Mouse (Mus musculus) limb, embryonic 14.5 days (tissue): Measurements from ENCODE around the gene Zfp609. TPM values are rescaled to one million over a fixed set of nuclear protein-coding genes. Genes with fewer than 3 reads are reported as not detected.

Experiments
- ATAC-seq: fragments of 200-750 bp; cut with Nextera tagmentation; 2 replicates; pipeline ENCODE4 v1.8.0; 2017; ENCODE audit warnings: low read depth, moderate number of reproducible peaks, moderate TSS enrichment; ENCODE audit not compliant: low FRiP score
- DNase-seq: peaks from one replicate; pipeline ENCODE4 v3.0.0-alpha.2; 2015; ENCODE audit warnings: low spot score
- H3K27ac ChIP-seq: fragments of 300-500 bp; sonication (generic); replicated peaks from 2 replicates; pipeline ENCODE4 v1.5.1; 2014; ENCODE audit warnings: low read depth, mild to moderate bottlenecking, low read length, moderate library complexity, mixed read lengths
- H3K27me3 ChIP-seq: fragments of 300-500 bp; sonication (generic); 2 replicates; pipeline ENCODE4 v1.6.1; 2014; ENCODE audit warnings: low read length, mixed read lengths; ENCODE audit not compliant: control insufficient read depth, insufficient read depth
- H3K36me3 ChIP-seq: fragments of 300-500 bp; sonication (generic); 2 replicates; pipeline ENCODE4 v1.6.1; 2014; ENCODE audit warnings: mild to moderate bottlenecking, low read length, moderate library complexity, mixed read lengths; ENCODE audit not compliant: control insufficient read depth, insufficient read depth
- H3K4me1 ChIP-seq: fragments of 300-500 bp; sonication (generic); 2 replicates; pipeline ENCODE4 v1.6.1; 2014; ENCODE audit warnings: antibody characterized with exemption, low read length, mixed read lengths; ENCODE audit not compliant: control insufficient read depth, insufficient read depth
- H3K4me2 ChIP-seq: fragments of 300-500 bp; sonication (generic); replicated peaks from 2 replicates; pipeline ENCODE4 v1.6.1; 2014; ENCODE audit warnings: low read depth, mild to moderate bottlenecking, low read length, moderate library complexity; ENCODE audit not compliant: severe bottlenecking
- H3K4me3 ChIP-seq: fragments of 300-500 bp; sonication (generic); replicated peaks from 2 replicates; pipeline ENCODE4 v1.5.1; 2014; ENCODE audit warnings: low read length
- H3K9ac ChIP-seq: fragments of 300-500 bp; sonication (generic); 2 replicates; pipeline ENCODE4 v1.6.1; 2014; ENCODE audit warnings: mild to moderate bottlenecking, low read depth, low read length, moderate library complexity; ENCODE audit not compliant: severe bottlenecking
- H3K9me3 ChIP-seq: fragments of 300-500 bp; sonication (generic); 2 replicates; pipeline ENCODE4 v1.6.1; 2016; ENCODE audit warnings: low read length; ENCODE audit not compliant: control insufficient read depth
- POLR2A ChIP-seq: fragments of 200-500 bp; IDR thresholded peaks from 2 replicates; pipeline ENCODE4 v1.8.0; 2012; ENCODE audit warnings: inconsistent platforms, mild to moderate bottlenecking, moderate library complexity, borderline replicate concordance; ENCODE audit not compliant: insufficient read depth, insufficient read length; ENCODE audit errors: extremely low read depth
- WGBS: fragments of 180-500 bp; shearing (Covaris S2); extraction: QIAGEN DNeasy Blood & Tissue Kit; methylation state at CpG from one replicate; pipeline ENCODE4 v1.1.7; 2014; 5-methylcytosine and 5-hydroxymethylcytosine counted together
- polyA plus RNA-seq, 2 experiments: library from polyadenylated mRNA; depleted of rRNA in 1 of 2; stranded (reverse) in 1 of 2; unstranded in 1 of 2; fragments of >200 nt; fragmentation: Nextera tagmentation in 1 of 2; extraction: Ambion mirVana in 1 of 2; gene quantifications; 2 replicates each; pipeline versions ENCODE4 v1.2.1 to v1.2.3; 2012 to 2014

Gene Zfp609
- polyA plus RNA-seq (2012; rRNA removed): 20.3 and 22.0 TPM in 2 replicates
- 7.3 and 8.8 TPM in 2 replicates for polyA plus RNA-seq (2014; fragmentation: Nextera tagmentation; extraction: Ambion mirVana)

DNA sequence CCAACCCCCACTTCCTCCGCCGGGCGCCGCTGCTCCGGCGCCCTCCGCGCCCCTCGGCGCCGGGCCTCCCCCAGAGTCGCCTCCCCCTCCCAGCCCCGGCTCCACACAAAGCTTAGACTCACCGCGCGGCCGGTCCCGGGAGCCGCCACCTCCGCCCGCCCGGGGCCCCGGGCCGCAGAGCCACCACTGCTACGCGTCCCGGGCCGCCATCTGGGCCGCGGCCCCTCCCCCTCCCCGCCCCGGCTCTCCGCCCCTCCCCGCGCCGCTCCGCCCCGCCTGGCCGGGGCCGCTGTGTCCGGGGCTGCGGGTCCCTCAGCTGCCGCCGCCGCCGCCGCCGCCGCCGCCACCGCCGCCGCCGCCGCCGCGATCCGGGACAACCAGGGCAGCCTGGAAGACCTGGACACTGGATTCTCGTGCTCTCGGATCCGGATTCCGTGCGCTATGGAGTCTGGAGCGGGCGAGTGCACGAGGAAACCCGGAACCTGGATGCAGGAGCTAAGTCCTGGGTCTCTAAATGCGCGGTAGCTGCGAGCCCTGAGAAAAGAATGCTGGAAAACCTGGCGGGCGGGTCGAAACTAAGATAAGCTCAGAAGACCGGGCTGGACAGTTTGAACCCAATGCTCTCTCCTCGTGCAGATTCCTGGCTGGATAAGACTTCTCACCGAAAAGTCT, at the start of gene Zfp609:
Gene Zfp609, minus strand, starts transcription at position 221 of the 672 bp plus-strand sequence.
- ATAC-seq: peak; percentile 90
- 3% methylated on average over 26 of the region's 76 CpGs for WGBS
- Histone ChIP-seq H3K9ac (peak within 1 kb of the TSS; percentile 99), H3K4me1 (peaks cover 14% of the 10 kb centered on the region), H3K9me3 (no peaks in the 10 kb centered on the region), H3K27ac (peak within 1 kb of the TSS; percentile 99), H3K36me3 (no peaks in the 10 kb centered on the region), H3K27me3 (no peaks in the 10 kb centered on the region), H3K4me3 (peak within 1 kb of the TSS; percentile 91), H3K4me2 (peak within 1 kb of the TSS; percentile 62)
- peak; percentile 97 for DNase-seq
- TF ChIP-seq POLR2A: 0 out of 2 replicates have a peak, but pooled peaks have one; percentile 5

- Histone ChIP-seq H3K36me3 (peaks cover 68% of the 10 kb centered on the region), H3K4me3 (no peak overlapping the region), H3K27ac (no peak overlapping the region), H3K27me3 (no peaks in the 10 kb centered on the region), H3K4me1 (no peaks in the 10 kb centered on the region), H3K9ac (no peak overlapping the region), H3K9me3 (no peaks in the 10 kb centered on the region), H3K4me2 (no peak overlapping the region)
- ATAC-seq: no peak
- TF ChIP-seq POLR2A: no peak
- DNase-seq: no peak
- 56% methylated on average over 1 of the region's 1 CpGs for WGBS
Measured at GRCm38 (mm10) chr9:65859656-65860055, 32.3 kb upstream of the Zfp609 start.

DNA sequence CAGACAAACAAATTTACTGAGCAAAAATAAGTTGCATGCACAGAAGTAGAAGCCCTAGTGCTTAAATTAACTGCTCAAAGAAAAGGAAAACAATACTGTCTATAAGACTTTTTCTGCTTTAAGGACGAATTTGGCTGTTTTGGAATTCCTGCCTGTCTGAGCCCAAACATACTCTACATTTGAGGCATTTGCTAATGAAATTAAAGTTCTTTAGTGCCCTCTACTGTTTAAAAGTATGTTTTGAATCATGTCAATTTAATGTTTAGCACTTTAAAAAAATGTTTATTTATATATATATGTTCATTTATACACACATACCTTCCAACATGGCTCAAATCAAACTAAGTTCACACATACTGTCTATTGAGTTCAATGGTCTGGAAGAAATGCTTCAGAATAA, 22.8 kb upstream of the Zfp609 start:
- WGBS: 8% methylated on average over 1 of the region's 1 CpGs
- peaks cover 35% of the 10 kb centered on the region for H3K36me3 ChIP-seq
- no peak overlapping the region for H3K4me2 ChIP-seq
- DNase-seq: peak; percentile 71
- H3K27ac ChIP-seq: no peak overlapping the region
- TF ChIP-seq POLR2A: no peak
- H3K9ac ChIP-seq: no peak overlapping the region
- ATAC-seq: no peak
- H3K27me3 ChIP-seq: no peaks in the 10 kb centered on the region
- H3K4me1 ChIP-seq: no peaks in the 10 kb centered on the region
- no peak overlapping the region for H3K4me3 ChIP-seq
- no peaks in the 10 kb centered on the region for H3K9me3 ChIP-seq

- no peak overlapping the region for H3K4me2 ChIP-seq
- TF ChIP-seq POLR2A: no peak
- H3K9ac ChIP-seq: no peak overlapping the region
- H3K4me3 ChIP-seq: no peak overlapping the region
- no peaks in the 10 kb centered on the region for H3K9me3 ChIP-seq
- ATAC-seq (peak; percentile 34; the same call in 1 of the 2 replicates), DNase-seq (peak; percentile 76)
- peaks cover 24% of the 10 kb centered on the region for H3K36me3 ChIP-seq
- no peaks in the 10 kb centered on the region for H3K4me1 ChIP-seq
- no peaks in the 10 kb centered on the region for H3K27me3 ChIP-seq
- H3K27ac ChIP-seq: 0 out of 2 replicates have a peak overlapping the region, but pooled peaks have one; percentile 5
Measured at GRCm38 (mm10) chr9:65848154-65848553, 20.8 kb upstream of the Zfp609 start.

- TF ChIP-seq POLR2A: no peak
- Histone ChIP-seq H3K9ac (no peak overlapping the region), H3K36me3 (peaks cover 13% of the 10 kb centered on the region), H3K27me3 (no peaks in the 10 kb centered on the region), H3K4me2 (no peak overlapping the region), H3K4me1 (no peaks in the 10 kb centered on the region), H3K27ac (no peak overlapping the region), H3K9me3 (no peaks in the 10 kb centered on the region), H3K4me3 (no peak overlapping the region)
- no peak for DNase-seq
- 89% methylated on average over 7 of the region's 7 CpGs for WGBS
- ATAC-seq: no peak
Measured at GRCm38 (mm10) chr9:65844421-65845165, 17.2 kb upstream of the Zfp609 start.
